Mouse (Mus musculus) stomach, postnatal 0 days (tissue): ENCODE measurements at regions not wholly inside any gene's neighbourhood (a gene's known extent, or its start where the extent isn't known, plus 50 kb on each side); places are given as distances from the start of the nearest gene placed in this dataset.
A peak's percentile ranks its signal among the peaks of the same experiment; 100 is the strongest.

ENCODE experiments used
- ATAC-seq: fragments of 200-750 bp; cut with Nextera tagmentation; 2 replicates; pipeline ENCODE4 v1.8.0; 2017; ENCODE audit not compliant: low FRiP score, low TSS enrichment
- DNase-seq: peaks from one replicate; pipeline ENCODE4 v3.0.0-alpha.2; 2016; ENCODE audit warnings: low spot score
- H3K27ac ChIP-seq: fragments of 300-500 bp; sonication (generic); replicated peaks from 2 replicates; pipeline ENCODE4 v1.5.1; 2014; ENCODE audit warnings: mild to moderate bottlenecking, control low read depth
- H3K27me3 ChIP-seq: fragments of 300-500 bp; sonication (generic); 2 replicates; pipeline ENCODE4 v1.6.1; 2014; ENCODE audit warnings: low read length; ENCODE audit not compliant: control insufficient read depth, insufficient read depth
- H3K36me3 ChIP-seq: fragments of 300-500 bp; sonication (generic); 2 replicates; pipeline ENCODE4 v1.6.1; 2014; ENCODE audit warnings: low read length, mixed read lengths; ENCODE audit not compliant: control insufficient read depth, insufficient read depth
- H3K4me1 ChIP-seq: fragments of 300-500 bp; sonication (generic); replicated peaks from 2 replicates; pipeline ENCODE4 v1.6.1; 2014; ENCODE audit warnings: antibody characterized with exemption; ENCODE audit not compliant: control insufficient read depth, insufficient read depth
- H3K4me2 ChIP-seq: fragments of 300-500 bp; sonication (generic); replicated peaks from 2 replicates; pipeline ENCODE4 v1.6.1; 2014; ENCODE audit warnings: low read depth, mild to moderate bottlenecking, control low read depth, moderate library complexity
- H3K4me3 ChIP-seq: fragments of 300-500 bp; sonication (generic); 2 replicates; pipeline ENCODE4 v1.5.1; 2014; ENCODE audit warnings: low read depth, low read length, control low read depth
- H3K9ac ChIP-seq: fragments of 300-500 bp; sonication (generic); 2 replicates; pipeline ENCODE4 v1.6.1; 2014; ENCODE audit warnings: mild to moderate bottlenecking, low read length, control low read depth, mixed read lengths
- H3K9me3 ChIP-seq: fragments of 300-500 bp; sonication (generic); 2 replicates; pipeline ENCODE4 v1.6.1; 2016; ENCODE audit warnings: low read length; ENCODE audit not compliant: control insufficient read depth
- CTCF ChIP-seq: IDR thresholded peaks from 2 replicates; pipeline ENCODE4 v1.5.1; 2016; ENCODE audit warnings: antibody characterized with exemption, low read depth, mild to moderate bottlenecking, moderate library complexity
- EP300 ChIP-seq: optimal IDR thresholded peaks from 2 replicates; pipeline ENCODE3; 2016; ENCODE audit warnings: antibody characterized with exemption
- WGBS: fragments of 180-500 bp; shearing (Covaris S2); extraction: QIAGEN DNeasy Blood & Tissue Kit; methylation state at CpG from one replicate; pipeline ENCODE4 v1.1.7; 2014; 5-methylcytosine and 5-hydroxymethylcytosine counted together

- H3K4me1 ChIP-seq, result no peaks in the 10 kb centered on the region
- no peak overlapping the region for H3K4me3 ChIP-seq
- H3K27ac ChIP-seq, result no peak overlapping the region
- H3K4me2 ChIP-seq, result no peak overlapping the region
- no peaks in the 10 kb centered on the region for H3K36me3 ChIP-seq
- TF ChIP-seq CTCF (no peak), EP300 (no peak)
- WGBS, result 85% methylated on average over 3 of the region's 3 CpGs
- H3K9me3 ChIP-seq, result no peaks in the 10 kb centered on the region
- ATAC-seq (no peak), DNase-seq (no peak)
- H3K9ac ChIP-seq, result no peak overlapping the region
- no peaks in the 10 kb centered on the region for H3K27me3 ChIP-seq
These were observed 79.0 kb downstream of the Mfsd1 start for GRCm38 (mm10) chr3:67661529-67661928.

GRCm38 (mm10) chr3:67709322-67709721 is 126.8 kb downstream of the Mfsd1 start:
- no peak overlapping the region for H3K9ac ChIP-seq
- ATAC-seq (no peak), DNase-seq (no peak)
- H3K27ac ChIP-seq, result no peak overlapping the region
- H3K36me3 ChIP-seq, result no peaks in the 10 kb centered on the region
- no peaks in the 10 kb centered on the region for H3K9me3 ChIP-seq
- no peak overlapping the region for H3K4me3 ChIP-seq
- 14% methylated on average over 6 of the region's 6 CpGs for WGBS
- no peak for TF ChIP-seq CTCF
- no peak for TF ChIP-seq EP300
- no peaks in the 10 kb centered on the region for H3K4me1 ChIP-seq
- H3K27me3 ChIP-seq, result no peaks in the 10 kb centered on the region
- no peak overlapping the region for H3K4me2 ChIP-seq

- WGBS, result 50% methylated on average over 2 of the region's 2 CpGs
- Histone ChIP-seq H3K9ac (no peak overlapping the region), H3K27me3 (no peaks in the 10 kb centered on the region), H3K4me1 (no peaks in the 10 kb centered on the region), H3K4me3 (no peak overlapping the region), H3K4me2 (no peak overlapping the region), H3K9me3 (no peaks in the 10 kb centered on the region), H3K27ac (no peak overlapping the region), H3K36me3 (no peaks in the 10 kb centered on the region)
- TF ChIP-seq EP300 (no peak), CTCF (no peak)
- DNase-seq (no peak), ATAC-seq (no peak)
These were observed 129.2 kb downstream of the Mfsd1 start for GRCm38 (mm10) chr3:67711716-67712115.

- Histone ChIP-seq H3K27me3 (no peaks in the 10 kb centered on the region), H3K4me3 (no peak overlapping the region), H3K9ac (no peak overlapping the region), H3K4me1 (no peaks in the 10 kb centered on the region), H3K27ac (no peak overlapping the region), H3K36me3 (no peaks in the 10 kb centered on the region), H3K9me3 (no peaks in the 10 kb centered on the region), H3K4me2 (no peak overlapping the region)
- TF ChIP-seq CTCF (no peak), EP300 (no peak)
- ATAC-seq, result no peak
- 67% methylated on average over 3 of the region's 3 CpGs for WGBS
- DNase-seq, result no peak
These were observed 149.4 kb downstream of the Mfsd1 start for GRCm38 (mm10) chr3:67731921-67732320.

- no peaks in the 10 kb centered on the region for H3K27me3 ChIP-seq
- 52% methylated on average over 2 of the region's 2 CpGs for WGBS
- no peaks in the 10 kb centered on the region for H3K36me3 ChIP-seq
- H3K4me3 ChIP-seq, result no peak overlapping the region
- H3K9ac ChIP-seq, result no peak overlapping the region
- ATAC-seq (no peak), DNase-seq (no peak)
- H3K4me1 ChIP-seq, result no peaks in the 10 kb centered on the region
- H3K9me3 ChIP-seq, result no peaks in the 10 kb centered on the region
- TF ChIP-seq CTCF, result no peak
- no peak for TF ChIP-seq EP300
- no peak overlapping the region for H3K27ac ChIP-seq
- H3K4me2 ChIP-seq, result no peak overlapping the region
These were observed 150.3 kb downstream of the Mfsd1 start for GRCm38 (mm10) chr3:67732858-67733257.

- TF ChIP-seq EP300 (no peak), CTCF (no peak)
- Histone ChIP-seq H3K4me2 (no peak overlapping the region), H3K27me3 (no peaks in the 10 kb centered on the region), H3K4me1 (no peaks in the 10 kb centered on the region), H3K36me3 (no peaks in the 10 kb centered on the region), H3K9me3 (no peaks in the 10 kb centered on the region), H3K4me3 (no peak overlapping the region), H3K9ac (no peak overlapping the region), H3K27ac (no peak overlapping the region)
- DNase-seq (no peak), ATAC-seq (peak; percentile 60; the same call in 1 of the 2 replicates)
- WGBS, result 48% methylated on average over 2 of the region's 2 CpGs
These were observed 137.8 kb upstream of the Iqcj start for GRCm38 (mm10) chr3:67754256-67754655.
